Mouse (Mus musculus): ENCODE results near the gene Gm9268. TPM values are rescaled to one million over a fixed set of nuclear protein-coding genes. Genes with fewer than 3 reads are reported as not detected.

The Gm9268 gene
- total RNA-seq (2023), result not detected in 2 replicates

DNA sequence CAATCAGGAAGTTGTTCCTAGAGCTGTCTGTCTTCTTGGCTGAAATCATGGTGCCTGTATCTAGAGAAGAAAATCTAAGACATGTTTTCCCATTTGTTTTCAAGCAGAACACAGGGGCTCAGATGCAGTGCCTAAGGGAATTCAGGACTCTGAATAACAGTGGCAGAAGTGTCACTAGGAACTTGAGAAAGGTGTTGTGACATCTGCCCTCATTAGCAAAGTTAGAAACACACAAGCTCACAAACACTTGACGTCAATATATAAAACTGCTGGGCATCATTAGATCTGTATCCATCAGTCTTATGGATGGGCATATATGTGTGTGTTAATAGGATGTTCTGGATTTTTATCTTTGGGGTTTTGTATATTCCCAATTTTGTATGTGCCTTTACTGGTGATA lies at the start of gene Gm9268:
Gene Gm9268, plus strand, starts transcription at position 301 of the 400 bp plus-strand sequence.

Other genes starting within 250 kb of the Gm9268 start
- gene Vmn2r62, start 225.2 kb upstream of the Gm9268 start, total RNA-seq (2023), result not detected in 2 replicates
- gene Gm2381, start 151.5 kb upstream of the Gm9268 start, total RNA-seq (2023), result not detected in 2 replicates
- not detected in 2 replicates for gene Vmn2r63, start 84.9 kb upstream of the Gm9268 start, total RNA-seq (2023)
- gene Zfp936, start 95.5 kb downstream of the Gm9268 start, total RNA-seq (2023), result 0.95 TPM in 1 of 2 replicates, not detected in the other

All from neutrophil, adult 65 days (primary cell).